In genomic region chr19:28298669-28299068, GRCm38 (mm10) we compare ENCODE assay signal across 8 mouse cellular contexts.
DNase-seq lines count a peak whose midpoint lies in the region; ATAC-seq lines count a peak whose summit lies in the region.
"Had no signal": no experiment of that assay in that cellular context is flagged by ENCODE, and none has a peak within 500 bp of the region (broad histone marks: within the 10 kb centered on the region; RNA-seq: fewer than 3 reads in every experiment).

No protein-coding gene starts in this region.

- no peak for DNase-seq in midbrain, embryonic 10.5 days (ENCODE audit: low spot score)
- no peak for DNase-seq in midbrain, embryonic 11.5 days (ENCODE audit: low spot score, missing footprints)
- no peak for DNase-seq in urinary bladder, postnatal 36 days (ENCODE audit: low spot score in 2 of 2)
- DNase-seq: lung, postnatal 4 days had no signal

- H3K4me3 ChIP-seq in midbrain, embryonic 10.5 days = no peak overlapping the region
- H3K4me3 ChIP-seq in midbrain, embryonic 11.5 days (ENCODE audit: low read depth, low read length) = no peak overlapping the region
- no peak overlapping the region for H3K4me3 ChIP-seq in forebrain, embryonic 13.5 days
- H3K4me3 ChIP-seq in hindbrain, embryonic 16.5 days (ENCODE audit: low read length) = no peak overlapping the region
- no peak overlapping the region for H3K4me3 ChIP-seq in stomach, embryonic 16.5 days (replicated peaks; ENCODE audit: low read length)

- WGBS in midbrain, embryonic 10.5 days = 87% methylated on average over 9 of the region's 9 CpGs
- 79% methylated on average over 9 of the region's 9 CpGs for WGBS in midbrain, embryonic 11.5 days
- WGBS in forebrain, embryonic 13.5 days = 58% methylated on average over 9 of the region's 9 CpGs
- 62% methylated on average over 9 of the region's 9 CpGs for WGBS in hindbrain, embryonic 16.5 days
- 51% methylated on average over 9 of the region's 9 CpGs for WGBS in stomach, embryonic 16.5 days

- no peak for ATAC-seq in midbrain, embryonic 11.5 days (ENCODE audit: low FRiP score)
- peak; percentile 65 for ATAC-seq in forebrain, embryonic 13.5 days
- peak; percentile 52 for ATAC-seq in hindbrain, embryonic 16.5 days
- no peak for ATAC-seq in stomach, embryonic 16.5 days (ENCODE audit: insufficient read depth, low FRiP score)
- no peak for ATAC-seq in megakaryocyte, adult 5-6 weeks (ENCODE audit: poor library complexity, severe bottlenecking)

- H3K4me2 ChIP-seq in midbrain, embryonic 11.5 days = no peak overlapping the region
- no peak overlapping the region for H3K4me2 ChIP-seq in forebrain, embryonic 13.5 days
- H3K4me2 ChIP-seq in hindbrain, embryonic 16.5 days (ENCODE audit: low read length) = no peak overlapping the region
- H3K4me2 ChIP-seq in stomach, embryonic 16.5 days (ENCODE audit: low read depth, low read length) = no peak overlapping the region

- peaks cover 42% of the 10 kb centered on the region for H3K27me3 ChIP-seq in midbrain, embryonic 10.5 days (ENCODE audit: low read depth, poor library complexity, severe bottlenecking)
- 0 out of 2 replicates have a peak, but pooled peaks cover 2% of the 10 kb centered on the region for H3K27me3 ChIP-seq in midbrain, embryonic 11.5 days (ENCODE audit: control insufficient read depth, insufficient read depth, low read length)
- no peaks in the 10 kb centered on the region for H3K27me3 ChIP-seq in forebrain, embryonic 13.5 days
- H3K27me3 ChIP-seq in hindbrain, embryonic 16.5 days (replicated peaks; ENCODE audit: control insufficient read depth, insufficient read depth, low read length) = no peaks in the 10 kb centered on the region
- H3K27me3 ChIP-seq in stomach, embryonic 16.5 days (ENCODE audit: control insufficient read depth, insufficient read depth, low read length) = no peaks in the 10 kb centered on the region

- no peaks in the 10 kb centered on the region for H3K9me3 ChIP-seq in midbrain, embryonic 10.5 days (replicated peaks)
- no peaks in the 10 kb centered on the region for H3K9me3 ChIP-seq in midbrain, embryonic 11.5 days (ENCODE audit: control insufficient read depth, low read length)
- no peaks in the 10 kb centered on the region for H3K9me3 ChIP-seq in forebrain, embryonic 13.5 days (replicated peaks)
- H3K9me3 ChIP-seq in hindbrain, embryonic 16.5 days (ENCODE audit: control insufficient read depth, low read length) = no peaks in the 10 kb centered on the region
- H3K9me3 ChIP-seq in stomach, embryonic 16.5 days (replicated peaks; ENCODE audit: control insufficient read depth, low read length) = no peaks in the 10 kb centered on the region

- peaks cover 12% of the 10 kb centered on the region; the same call in 1 of the 2 replicates for H3K36me3 ChIP-seq in midbrain, embryonic 10.5 days
- no peaks in the 10 kb centered on the region for H3K36me3 ChIP-seq in midbrain, embryonic 11.5 days (ENCODE audit: control insufficient read depth, insufficient read depth, low read length)
- H3K36me3 ChIP-seq in forebrain, embryonic 13.5 days (ENCODE audit: poor library complexity, severe bottlenecking) = no peaks in the 10 kb centered on the region
- no peaks in the 10 kb centered on the region for H3K36me3 ChIP-seq in hindbrain, embryonic 16.5 days (ENCODE audit: control insufficient read depth, insufficient read depth, low read length)
- H3K36me3 ChIP-seq in stomach, embryonic 16.5 days (ENCODE audit: control insufficient read depth, insufficient read depth, low read length) = no peaks in the 10 kb centered on the region

- peaks cover 37% of the 10 kb centered on the region for H3K4me1 ChIP-seq in midbrain, embryonic 10.5 days
- H3K4me1 ChIP-seq in midbrain, embryonic 11.5 days (ENCODE audit: control insufficient read depth, insufficient read depth, low read length) = peaks cover 14% of the 10 kb centered on the region
- H3K4me1 ChIP-seq in forebrain, embryonic 13.5 days = peaks cover 20% of the 10 kb centered on the region
- H3K4me1 ChIP-seq in hindbrain, embryonic 16.5 days (ENCODE audit: control insufficient read depth, insufficient read depth, low read depth, low read length) = no peaks in the 10 kb centered on the region
- no peaks in the 10 kb centered on the region for H3K4me1 ChIP-seq in stomach, embryonic 16.5 days (ENCODE audit: control insufficient read depth, insufficient read depth, low read length)

- H3K9ac ChIP-seq in midbrain, embryonic 11.5 days (ENCODE audit: low read length) = no peak overlapping the region
- H3K9ac ChIP-seq in forebrain, embryonic 13.5 days = no peak overlapping the region
- H3K9ac ChIP-seq in hindbrain, embryonic 16.5 days (ENCODE audit: low read depth, low read length) = no peak overlapping the region
- no peak overlapping the region for H3K9ac ChIP-seq in stomach, embryonic 16.5 days (ENCODE audit: low read length)

- H3K27ac ChIP-seq in midbrain, embryonic 10.5 days (replicated peaks) = peak overlapping the region; percentile 46; the same call in 1 of the 2 replicates
- H3K27ac ChIP-seq in midbrain, embryonic 11.5 days (ENCODE audit: low read depth, low read length) = no peak overlapping the region
- peak overlapping the region; percentile 51; the same call in 1 of the 2 replicates for H3K27ac ChIP-seq in forebrain, embryonic 13.5 days
- H3K27ac ChIP-seq in hindbrain, embryonic 16.5 days (ENCODE audit: low read depth, low read length) = no peak overlapping the region
- H3K27ac ChIP-seq in stomach, embryonic 16.5 days (ENCODE audit: low read length) = peak overlapping the region; percentile 30; the same call in 1 of the 2 replicates

Comparison
In these comparisons a context has a peak if more than half of its experiments do, and no peak if none do; other contexts are left out.
1. H3K27ac ChIP-seq: peak in midbrain, embryonic 10.5 days (single experiment), forebrain, embryonic 13.5 days (single experiment) and stomach, embryonic 16.5 days (single experiment); none in midbrain, embryonic 11.5 days (single experiment) and hindbrain, embryonic 16.5 days (single experiment).
2. ATAC-seq: peak in forebrain, embryonic 13.5 days (single experiment) and hindbrain, embryonic 16.5 days (single experiment); none in midbrain, embryonic 11.5 days (single experiment), stomach, embryonic 16.5 days (single experiment) and megakaryocyte, adult 5-6 weeks (single experiment).